Mouse (Mus musculus) heart, adult 9 months (tissue): ENCODE data around the gene Znrf3.
A peak's percentile ranks its signal among the peaks of the same experiment; 100 is the strongest.
"Not testable (repeated sequence)": the region's sequence is repeated elsewhere in the genome, so short reads cannot be mapped to it uniquely, and the experiment has no call there.

Experiments
- DNase-seq, 2 experiments: peaks; one replicate each; pipeline ENCODE4 v3.0.0; 2022; ENCODE audit warnings: low spot score in 2 of 2

Znrf3 gene

DNA sequence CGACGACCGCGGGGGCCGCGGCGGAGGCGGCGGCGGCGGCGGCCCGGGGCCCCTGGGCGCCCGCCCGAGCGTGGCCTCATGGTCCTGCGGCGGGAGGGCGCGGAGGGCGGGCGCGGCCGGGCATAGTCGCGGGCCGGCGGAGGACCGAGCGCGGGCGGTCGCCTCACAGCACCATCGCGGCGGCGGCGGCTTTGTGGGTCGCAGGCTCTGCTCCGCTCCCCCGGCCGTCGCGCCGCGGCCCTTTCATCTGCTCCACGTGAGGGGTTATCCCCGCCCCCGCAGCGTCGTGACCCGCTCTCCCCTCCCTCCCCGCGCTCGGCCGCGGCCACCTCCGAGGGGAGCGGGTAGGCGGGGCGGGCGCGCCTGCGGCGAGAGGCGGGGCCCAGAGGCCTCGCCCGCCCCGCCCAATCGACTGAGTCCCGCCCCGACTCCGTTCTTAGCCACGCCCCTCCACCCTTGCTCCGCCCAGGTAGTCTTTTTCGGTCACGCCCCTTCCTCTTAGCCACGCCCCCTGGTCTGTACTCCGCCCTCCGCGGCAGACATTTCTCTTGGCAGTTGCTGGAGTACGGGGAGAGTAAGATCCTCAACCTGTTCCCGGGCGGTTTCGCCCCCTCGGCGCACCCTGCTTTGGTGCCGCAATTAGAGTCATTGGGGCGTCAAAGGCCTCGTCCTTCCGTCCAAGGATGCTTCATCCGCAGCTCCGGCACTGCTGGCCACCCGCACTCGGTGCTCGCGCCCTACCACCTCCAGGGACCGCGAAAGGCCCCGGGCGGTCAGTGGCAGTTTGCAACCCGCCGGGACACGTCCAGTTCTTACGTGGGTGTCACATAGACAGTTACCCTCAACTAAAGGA, at the start of gene Znrf3:
Gene Znrf3 (minus strand): TSS at position 249 of the 853 bp plus-strand sequence.
- peak; percentile 81 to 88 for DNase-seq

DNA sequence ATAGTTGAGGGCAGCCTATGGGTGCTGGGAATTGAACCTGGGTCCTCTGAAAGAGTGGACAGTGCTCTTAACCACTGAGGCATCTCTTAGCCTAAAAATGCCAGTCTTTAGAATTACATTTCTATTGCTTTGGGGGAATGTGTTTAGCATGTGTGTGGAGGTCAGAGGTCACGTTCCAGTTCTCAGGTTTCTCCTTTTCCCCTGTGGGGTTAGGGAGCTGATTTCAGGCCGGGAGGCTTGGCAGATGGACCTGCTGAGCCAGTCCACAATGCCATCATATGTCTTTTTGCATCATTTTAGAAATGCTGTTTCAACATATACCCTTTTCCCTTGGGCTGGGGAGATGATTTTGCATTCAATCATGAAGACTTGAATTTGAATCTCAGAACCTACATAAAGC, 49.2 kb upstream of the Znrf3 start:
- no peak for DNase-seq

DNA sequence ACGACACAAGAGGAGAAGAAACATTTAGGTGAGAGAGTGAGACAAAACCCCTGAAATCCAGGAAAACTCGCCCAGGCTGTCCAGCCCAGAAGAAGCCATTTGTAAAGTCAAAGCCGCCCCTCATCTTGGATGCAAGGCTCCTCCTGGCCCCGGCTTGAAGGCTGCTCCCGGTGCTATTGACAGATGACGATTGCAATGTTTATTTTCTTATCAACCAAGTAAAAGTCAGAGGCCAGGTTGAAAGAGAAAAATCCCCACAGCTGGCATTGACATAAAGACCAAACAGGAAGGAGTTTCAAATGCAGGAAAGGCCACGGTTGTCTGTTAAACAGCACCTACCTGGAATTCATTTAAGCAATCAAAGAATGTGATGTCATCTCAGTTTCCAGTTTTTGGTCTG, 47.3 kb upstream of the Znrf3 start:
- DNase-seq = no peak

DNA sequence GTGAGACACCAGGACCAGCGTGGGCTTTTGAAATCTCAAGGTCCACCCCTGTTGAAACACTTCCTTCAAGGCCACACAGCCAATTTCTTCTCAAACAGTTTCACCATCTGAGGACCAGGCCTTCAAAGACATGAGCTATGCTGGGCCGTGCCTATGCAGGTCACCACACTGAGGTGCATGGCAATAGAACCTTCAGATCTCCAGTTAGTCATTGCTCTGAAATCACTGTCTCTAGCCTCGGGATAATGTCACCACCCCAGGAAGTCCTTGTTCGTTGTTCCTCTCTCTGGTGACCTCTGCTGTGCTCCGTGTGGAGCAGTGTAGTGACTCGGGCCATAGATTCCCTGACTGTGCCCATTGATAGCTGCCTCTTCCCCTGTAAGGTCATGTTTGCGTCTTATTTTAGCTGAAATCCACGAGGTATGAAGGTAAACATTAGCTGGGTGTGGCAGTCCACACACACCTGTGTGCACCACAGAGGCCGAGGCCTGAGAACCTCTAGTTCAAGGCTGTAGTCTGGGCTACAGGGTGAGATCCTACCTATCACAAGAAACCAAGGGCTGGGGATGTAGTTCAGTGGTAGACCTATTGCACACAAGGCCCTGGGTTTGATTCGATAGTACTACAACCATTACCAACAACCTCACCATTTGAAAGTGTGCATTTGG, 46.5 kb upstream of the Znrf3 start:
- DNase-seq = no peak

DNA sequence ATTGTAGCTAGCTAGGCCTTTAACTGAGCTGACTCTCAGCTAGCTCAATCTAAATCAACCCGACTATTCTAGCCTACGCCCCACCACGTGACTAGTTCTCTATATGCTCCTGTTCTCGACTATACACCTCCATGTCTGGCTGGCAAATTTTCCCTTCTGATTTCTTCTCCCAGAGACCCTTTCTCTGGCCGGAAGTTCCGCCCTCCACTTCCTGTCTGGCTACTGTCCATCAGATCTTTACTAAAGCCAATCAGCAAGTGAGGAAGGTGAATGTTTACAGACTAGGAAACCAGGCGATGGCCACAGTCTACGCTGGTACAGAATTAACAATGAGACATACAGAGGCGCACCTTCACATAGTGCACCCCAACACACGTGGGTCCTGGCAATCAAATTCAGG, 44.8 kb upstream of the Znrf3 start:
- not testable (repeated sequence) for DNase-seq

DNA sequence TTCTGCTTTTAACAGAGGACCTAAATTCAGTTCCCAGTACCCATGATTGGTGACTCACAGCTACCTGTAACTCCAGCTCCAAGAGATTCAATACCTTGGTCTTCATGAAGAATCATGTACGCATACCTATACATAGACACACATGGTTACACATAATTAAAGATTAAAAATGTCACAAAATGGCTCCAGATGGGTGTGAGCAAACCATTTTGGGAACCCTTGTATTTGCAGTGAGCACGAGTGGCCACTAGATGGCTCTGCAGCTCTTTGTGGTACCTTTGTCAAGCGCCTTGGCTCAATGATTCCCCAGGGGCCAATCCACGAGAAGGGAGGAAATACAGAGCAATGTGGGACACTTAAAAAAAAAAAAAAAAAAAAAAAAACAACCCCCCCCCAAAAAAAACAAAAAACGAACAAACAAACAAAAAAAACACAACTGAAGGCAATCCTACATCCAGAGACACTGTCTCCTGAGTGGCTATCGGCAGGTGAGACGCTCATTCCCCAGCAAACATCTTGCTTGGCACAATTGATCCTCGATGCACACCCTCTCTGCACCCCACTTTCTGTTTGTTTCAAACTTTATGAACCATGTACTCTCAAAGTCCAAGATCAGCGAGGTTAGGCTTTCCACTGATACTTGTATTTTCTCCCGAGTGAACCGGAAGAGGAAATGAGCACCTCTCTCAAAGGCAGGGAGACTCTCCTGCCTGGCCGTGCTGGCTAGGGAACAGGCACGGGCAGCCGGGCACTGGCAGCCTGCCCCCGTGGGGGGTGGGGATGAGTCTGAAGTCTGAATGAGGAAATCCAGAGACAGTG, 40.8 kb upstream of the Znrf3 start:
- DNase-seq = peak; percentile 75 to 84

DNA sequence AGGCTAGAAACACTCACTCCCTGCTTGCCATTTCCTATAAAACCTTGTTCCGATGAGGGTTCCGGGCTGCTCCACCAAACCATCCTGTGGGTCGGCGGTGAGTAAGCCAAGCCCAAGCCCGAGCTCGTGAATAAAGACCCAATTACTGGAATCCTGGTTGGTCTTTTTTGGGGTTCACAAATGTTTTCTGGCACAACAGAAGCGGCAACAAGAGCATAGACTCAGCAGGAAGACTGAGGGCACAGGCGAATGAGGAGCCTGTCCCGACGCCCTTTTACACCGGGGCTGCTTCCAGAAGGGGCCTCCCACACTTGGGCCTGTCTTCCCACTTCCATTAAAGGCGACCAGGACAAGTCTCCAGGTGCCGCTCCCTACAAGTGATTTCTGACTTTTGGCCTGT, 37.9 kb upstream of the Znrf3 start:
- no peak for DNase-seq

DNA sequence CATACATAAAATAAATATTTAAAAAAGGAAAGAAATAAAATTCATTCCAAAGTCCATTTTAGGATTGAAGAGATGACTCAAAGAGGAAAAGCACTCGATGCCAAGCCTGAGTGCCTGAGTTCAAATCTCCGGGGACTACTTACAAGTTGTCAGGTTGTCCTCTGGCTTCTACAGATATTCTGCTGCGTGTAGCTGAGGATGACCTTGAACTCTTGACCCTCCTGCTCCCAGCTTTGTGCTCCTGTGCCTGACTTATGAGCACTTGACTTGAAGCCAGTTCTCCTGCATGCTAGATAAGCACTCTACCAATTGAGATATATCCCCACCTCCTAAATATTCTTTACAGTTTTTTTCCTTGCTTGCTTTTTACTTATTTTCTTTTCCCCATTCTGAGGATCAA, 34.2 kb upstream of the Znrf3 start:
- no peak for DNase-seq

DNA sequence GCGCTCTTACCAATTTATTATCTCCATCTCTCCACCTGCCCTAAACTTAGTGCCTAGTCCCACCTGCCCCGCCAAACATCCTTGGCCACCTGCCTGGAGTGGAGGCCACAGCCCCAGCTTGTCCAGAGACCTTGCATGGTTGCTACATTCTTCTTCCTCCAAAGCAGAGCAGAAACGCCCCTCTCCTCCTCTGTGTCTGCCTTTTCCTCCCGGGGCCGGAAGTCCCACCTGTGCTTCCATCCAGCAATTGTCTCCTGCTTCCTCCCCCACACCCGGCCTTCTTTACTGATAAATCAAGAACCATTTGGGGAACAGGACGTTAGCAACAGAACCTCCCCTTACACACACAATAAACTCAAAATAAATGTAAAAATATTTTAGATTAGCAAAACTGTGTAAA, 33.5 kb upstream of the Znrf3 start:
- DNase-seq = peak in 1 of 2 experiments; percentile 17

DNA sequence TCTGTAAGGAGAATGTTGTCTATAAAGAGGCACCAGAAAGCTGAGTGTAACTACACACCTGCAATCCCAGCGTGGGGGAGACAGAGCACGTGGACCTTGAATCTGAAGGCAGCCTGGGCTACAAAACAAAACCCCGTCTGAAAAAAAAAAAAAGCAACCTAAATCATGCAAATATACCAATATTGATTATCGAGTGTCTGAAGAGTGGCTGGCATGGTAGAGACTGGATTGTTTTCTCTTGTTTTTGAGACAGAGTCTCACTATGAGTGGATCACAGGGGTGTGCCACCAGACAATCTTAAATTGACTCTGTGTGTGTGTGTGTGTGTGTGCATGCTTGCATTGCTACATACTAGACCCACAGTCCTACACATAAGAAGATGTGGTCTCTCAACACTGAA, 32.2 kb upstream of the Znrf3 start:
- no peak for DNase-seq

DNA sequence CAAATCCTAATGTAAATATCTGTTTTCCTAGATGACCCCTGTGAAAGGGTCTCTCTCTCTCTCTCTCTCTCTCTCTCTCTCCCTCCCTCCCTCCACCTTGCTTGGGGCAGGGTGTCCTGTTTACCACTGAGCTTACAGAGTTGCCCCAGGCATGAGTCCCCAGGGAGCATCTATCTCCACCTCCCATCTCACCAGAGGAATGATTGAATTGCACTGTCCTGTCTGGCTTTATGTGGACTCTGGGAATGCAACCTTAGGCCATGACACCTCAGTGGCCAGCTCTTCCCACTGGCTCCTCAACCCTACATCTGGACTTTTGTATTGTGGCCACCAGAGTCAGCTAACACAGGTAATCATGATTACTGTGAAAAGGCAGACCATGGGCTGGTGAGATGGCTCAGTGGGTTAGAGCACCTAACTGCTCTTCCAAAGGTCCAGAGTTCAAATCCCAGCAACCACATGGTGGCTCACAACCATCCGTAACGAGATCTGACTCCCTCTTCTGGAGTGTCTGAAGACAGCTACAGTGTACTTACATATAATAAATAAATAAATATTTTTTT, 31.0 kb upstream of the Znrf3 start:
- not testable (repeated sequence) for DNase-seq

DNA sequence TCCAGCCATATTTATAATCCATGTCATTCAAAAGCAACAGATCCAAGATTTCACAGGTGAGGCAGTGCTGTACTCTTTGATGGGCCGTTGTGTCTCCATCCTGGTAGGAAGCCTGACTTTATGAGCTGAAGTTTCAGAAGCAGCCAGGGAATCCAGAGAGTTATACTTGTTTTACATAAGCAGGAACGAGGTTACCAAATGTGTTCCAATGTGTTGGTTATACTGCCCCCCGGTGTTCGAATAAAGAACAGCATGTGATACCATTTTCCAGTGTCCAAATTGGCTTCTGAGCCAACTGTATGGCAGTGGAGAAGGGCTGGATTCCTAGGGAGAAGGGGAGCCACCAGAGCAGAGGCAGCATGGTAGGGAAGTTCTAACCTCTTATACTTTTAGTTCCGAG, 29.5 kb upstream of the Znrf3 start:
- DNase-seq = peak; percentile 19 to 63

DNA sequence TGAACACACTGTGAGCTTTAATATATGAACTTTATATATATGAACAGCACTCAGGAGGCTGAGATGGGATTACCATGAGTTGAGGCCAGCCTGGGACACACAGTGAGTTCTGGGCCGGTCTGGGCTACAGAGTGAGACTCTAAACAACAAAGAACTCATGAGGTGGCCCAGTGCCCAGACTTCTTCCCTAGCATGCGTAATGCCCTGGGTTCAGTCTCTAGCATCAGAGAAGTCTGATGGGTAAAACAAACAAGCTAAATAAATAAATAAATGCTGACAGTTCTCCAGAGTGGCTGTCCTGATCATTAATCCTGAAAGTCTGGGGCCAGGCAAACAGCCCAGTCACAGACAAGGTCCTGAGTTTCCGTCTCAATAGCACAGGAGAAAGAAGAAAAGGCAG, 25.4 kb upstream of the Znrf3 start:
- no peak for DNase-seq

DNA sequence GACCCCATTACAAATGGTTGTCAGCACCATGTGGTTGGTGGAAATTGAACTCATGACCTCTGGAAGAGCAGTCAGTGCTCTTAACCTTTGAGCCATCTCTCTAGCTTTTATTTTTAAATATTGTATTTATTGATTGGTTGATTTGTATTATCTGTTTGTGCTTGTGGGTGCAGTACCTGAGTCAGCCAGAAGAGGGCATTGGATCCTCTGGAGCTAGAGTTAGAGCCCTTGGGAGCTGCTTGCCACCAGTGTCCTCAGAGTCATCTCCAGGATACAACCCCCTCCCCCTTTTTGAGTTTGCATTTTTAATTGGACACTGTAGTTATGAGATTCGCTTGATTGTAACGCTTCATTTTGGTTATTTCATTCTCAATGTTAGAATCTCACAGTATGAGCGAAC, 24.4 kb upstream of the Znrf3 start:
- no peak for DNase-seq

DNA sequence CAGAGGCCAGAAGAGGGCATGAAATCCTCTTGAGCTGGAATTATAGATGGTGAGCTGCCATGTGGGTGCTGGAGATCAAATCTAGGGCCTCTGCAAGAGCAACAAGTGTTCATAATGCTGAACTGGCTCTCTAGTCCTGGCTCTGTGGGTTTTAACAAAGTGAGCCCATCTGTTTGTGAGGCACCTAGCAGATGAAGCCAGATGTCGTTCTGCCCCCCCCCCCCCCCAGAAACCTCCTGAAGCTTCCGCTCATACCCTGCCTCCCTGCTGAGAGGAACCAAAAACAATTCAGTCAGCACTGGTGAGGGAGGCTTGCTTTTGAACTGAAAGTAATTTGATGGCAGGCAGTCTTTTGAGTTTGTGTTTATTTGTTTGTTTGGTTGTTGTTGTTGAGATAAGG, 23.8 kb upstream of the Znrf3 start:
- no peak for DNase-seq

DNA sequence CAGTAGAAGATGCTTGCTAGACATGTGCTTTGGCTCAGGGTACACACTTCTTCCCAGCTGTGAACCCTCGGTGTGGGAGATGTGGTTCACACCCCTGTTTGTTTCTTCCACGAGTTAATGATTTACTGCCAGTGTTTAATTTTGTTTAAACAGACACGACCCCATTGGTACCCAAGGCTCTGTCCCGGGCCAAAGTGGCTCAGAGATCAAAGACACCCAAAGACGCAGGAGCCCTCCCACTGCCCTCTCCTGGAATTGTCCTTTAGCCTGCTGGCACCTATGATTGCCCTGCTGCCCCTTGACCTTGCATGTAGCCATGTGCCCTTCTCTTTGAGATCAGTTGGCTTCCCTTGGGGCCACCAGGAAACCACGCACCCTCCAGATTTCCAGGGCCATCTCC, 7.3 kb upstream of the Znrf3 start:
- no peak for DNase-seq

DNA sequence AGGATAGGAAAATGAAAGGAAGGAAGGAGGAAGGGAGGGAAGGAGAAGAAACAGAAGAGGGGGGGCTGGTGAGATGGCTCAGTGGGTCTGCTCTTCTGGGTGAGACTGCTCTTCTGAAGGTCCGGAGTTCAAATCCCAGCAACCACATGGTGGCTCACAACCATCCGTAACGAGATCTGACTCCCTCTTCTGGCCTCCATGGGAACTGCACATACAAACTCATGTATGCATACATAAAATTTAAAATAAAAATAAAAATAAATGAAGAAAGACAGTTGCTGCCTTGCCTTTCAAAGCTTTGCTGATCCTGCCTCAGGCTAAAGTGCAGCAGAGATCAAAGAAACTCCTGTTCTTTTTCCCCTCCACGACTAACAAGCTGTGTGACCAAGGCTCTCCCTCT, 6.7 kb upstream of the Znrf3 start:
- DNase-seq = no peak

DNA sequence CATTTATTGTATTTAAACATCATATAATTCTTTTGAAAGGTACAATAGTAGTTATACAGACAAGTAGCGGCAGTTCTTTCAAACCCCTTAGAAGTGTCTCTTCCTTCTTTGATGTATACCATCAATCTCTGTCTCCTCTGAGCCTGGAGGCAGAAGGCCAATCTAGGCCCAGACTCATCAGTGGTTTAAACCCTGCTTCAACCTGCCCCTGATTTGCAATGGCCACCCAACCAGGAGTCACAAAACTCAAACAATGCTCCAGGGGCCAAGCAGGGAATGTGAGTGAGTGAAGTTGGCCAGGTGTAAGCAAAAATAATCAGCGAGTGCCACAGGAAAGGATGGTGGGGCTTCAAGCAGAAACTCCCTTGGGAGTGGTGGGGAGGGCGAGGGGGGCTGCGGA, 6.1 kb upstream of the Znrf3 start:
- no peak for DNase-seq

DNA sequence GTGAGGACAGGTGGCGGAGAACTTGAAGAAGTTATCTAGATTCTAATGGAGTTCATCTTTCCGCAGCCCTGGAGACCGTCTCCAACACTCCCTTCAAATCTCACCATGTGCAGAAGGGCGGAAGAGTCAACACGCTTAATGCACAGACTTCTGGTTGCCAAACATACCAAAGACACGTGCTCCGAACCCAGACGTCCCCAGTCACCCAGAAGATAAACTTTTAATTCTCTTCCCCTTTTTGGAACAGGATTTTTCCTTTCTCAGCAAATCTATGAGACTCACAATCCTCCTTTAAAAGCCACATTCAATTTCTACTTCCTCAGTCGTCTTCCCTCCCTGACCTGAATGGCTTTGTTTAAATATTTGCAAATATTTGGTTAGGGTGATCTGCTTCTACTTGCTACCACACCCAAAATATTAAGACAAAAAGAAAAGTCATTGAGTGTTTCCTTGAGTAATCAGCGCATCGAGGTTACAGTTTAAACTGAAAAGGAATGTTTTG, 856 bp upstream of the Znrf3 start:
- DNase-seq = peak in 1 of 2 experiments; percentile 50

DNA sequence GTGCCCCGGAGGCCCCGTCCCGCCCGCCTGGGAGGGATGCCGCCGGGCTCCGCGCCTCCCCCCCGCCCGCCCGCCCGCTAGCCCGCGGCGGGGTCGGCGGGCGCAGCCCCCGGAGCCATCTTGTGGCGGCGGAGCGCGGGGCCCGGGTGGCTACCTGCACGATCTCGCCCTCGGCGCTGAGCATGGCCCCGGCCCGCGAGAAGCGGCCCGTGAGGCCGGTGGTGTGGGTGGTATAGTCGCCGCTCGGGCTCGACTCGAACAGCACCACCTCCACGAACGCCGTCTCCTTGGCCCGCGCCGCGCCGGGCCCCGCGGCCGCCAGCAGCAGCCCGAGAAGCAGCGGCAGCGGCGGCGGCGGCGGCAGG, 431 bp downstream of the Znrf3 start:
- DNase-seq = peak in 1 of 2 experiments; percentile 19

DNA sequence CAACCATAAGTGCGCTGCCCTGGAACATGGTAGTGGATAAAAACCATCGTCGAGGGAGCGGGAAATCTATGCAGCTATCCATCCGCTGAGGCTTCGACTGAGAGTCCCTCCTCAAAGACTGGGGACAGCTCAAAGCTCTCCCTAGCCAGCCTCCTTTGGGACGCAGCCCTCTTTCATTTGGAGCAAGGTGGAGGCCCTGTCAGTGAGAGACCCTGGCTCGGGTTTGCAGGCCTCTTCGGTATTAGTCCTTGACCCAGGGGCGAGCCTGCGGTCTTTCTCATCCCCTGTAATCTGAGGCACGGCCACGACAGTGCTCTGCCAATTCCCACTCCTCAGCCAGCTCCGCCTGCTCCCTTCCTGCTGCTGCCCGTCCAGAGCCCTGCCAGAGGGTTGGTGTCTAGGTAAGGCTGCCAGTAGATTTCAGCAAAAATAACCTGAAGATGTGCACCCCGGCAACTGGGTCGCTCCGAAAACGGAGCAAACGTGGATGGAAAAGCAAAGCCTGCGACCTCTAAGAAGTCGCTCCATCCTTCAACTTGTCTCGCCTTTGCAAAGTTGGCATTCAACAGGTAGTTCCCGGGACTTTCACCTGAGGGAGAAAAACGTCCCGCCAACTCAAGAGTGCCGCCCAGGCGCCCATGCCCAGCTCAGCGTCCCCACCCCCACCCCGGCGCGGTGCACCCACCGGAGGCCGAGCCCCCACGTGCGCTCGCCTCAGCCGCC, 975 bp downstream of the Znrf3 start:
- DNase-seq = peak in 1 of 2 experiments; percentile 13
